In the genomic region with DNA sequence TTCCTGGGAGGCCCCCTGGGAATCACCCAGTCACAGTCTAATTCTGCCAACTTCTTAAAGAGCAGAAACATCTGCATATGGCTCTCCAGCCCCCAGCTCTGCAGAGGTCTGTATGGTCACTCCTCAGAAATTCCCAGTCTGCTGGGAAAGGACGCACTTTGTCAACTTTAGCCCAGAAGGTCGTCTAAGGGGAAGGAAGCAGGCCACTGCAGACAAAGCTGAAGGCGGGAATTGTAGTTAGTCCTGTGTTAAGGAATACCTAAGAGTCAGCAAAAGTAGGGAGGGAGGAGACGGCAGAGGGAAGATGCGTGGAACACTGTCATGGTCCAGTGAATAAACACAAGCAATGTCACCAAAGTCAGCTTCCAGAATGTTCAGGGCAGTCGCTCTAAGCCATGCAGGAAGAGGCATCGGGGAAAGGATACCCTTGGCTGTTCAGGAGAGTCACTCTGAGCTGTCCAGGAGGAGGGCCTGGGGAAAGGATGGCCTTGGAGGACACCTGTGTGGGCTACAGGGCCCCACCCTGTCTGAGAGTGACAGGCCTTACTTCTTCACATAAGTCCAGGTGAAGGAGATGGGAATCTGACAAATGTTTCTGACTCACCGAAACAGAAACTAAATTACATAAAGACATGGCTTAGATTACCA, we compare ENCODE assay signal across 10 mouse cellular contexts.
A peak's percentile ranks its signal among the peaks of the same experiment; 100 is the strongest.
DNase-seq lines count a peak whose midpoint lies in the region; ATAC-seq and TF ChIP-seq lines count a peak whose summit lies in the region.
"Had no signal": no experiment of that assay in that cellular context is flagged by ENCODE, and none has a peak within 500 bp of the region (broad histone marks: within the 10 kb centered on the region; RNA-seq: fewer than 3 reads in every experiment).

No protein-coding gene starts in this region.

- no peak overlapping the region for H3K9ac ChIP-seq in lung, postnatal 0 days (replicated peaks; ENCODE audit: low read depth)
- H3K9ac ChIP-seq in heart, embryonic 11.5 days (ENCODE audit: low read depth, low read length) = no peak overlapping the region

- H3K9me3 ChIP-seq in lung, postnatal 0 days (ENCODE audit: low read length) = no peaks in the 10 kb centered on the region
- no peaks in the 10 kb centered on the region for H3K9me3 ChIP-seq in heart, embryonic 11.5 days (replicated peaks; ENCODE audit: control insufficient read depth, low read length)

- no peaks in the 10 kb centered on the region for H3K27me3 ChIP-seq in lung, postnatal 0 days (replicated peaks; ENCODE audit: insufficient read depth, low read length)
- H3K27me3 ChIP-seq in heart, embryonic 11.5 days (ENCODE audit: control insufficient read depth, insufficient read depth, low read length) = no peaks in the 10 kb centered on the region

- H3K4me1 ChIP-seq in lung, postnatal 0 days (ENCODE audit: insufficient read depth, low read depth, low read length) = peaks cover 16% of the 10 kb centered on the region; the same call in 1 of the 2 replicates
- H3K4me1 ChIP-seq in heart, embryonic 11.5 days (ENCODE audit: control insufficient read depth, insufficient read depth, low read length) = peaks cover 8% of the 10 kb centered on the region

- no peak overlapping the region for H3K27ac ChIP-seq in lung, postnatal 0 days (ENCODE audit: low read length)
- peak overlapping the region; percentile 10; the same call in 1 of the 2 replicates for H3K27ac ChIP-seq in heart, embryonic 11.5 days (ENCODE audit: low read depth, low read length)

- ATAC-seq in lung, postnatal 0 days = no peak
- no peak for ATAC-seq in heart, embryonic 11.5 days (replicated peaks; ENCODE audit: insufficient number of reproducible peaks, low FRiP score, low TSS enrichment)

- WGBS in lung, postnatal 0 days = 58% methylated on average over 8 of the region's 8 CpGs
- 52% methylated on average over 8 of the region's 8 CpGs for WGBS in heart, embryonic 11.5 days (ENCODE audit: insufficient replicate concordance)

- peak; percentile 39 for DNase-seq in lung, postnatal 10 days
- DNase-seq in lung, postnatal 0 days (ENCODE audit: low spot score) = no peak
- peak; percentile 64 for DNase-seq in kidney, adult 9 months
- DNase-seq in retina, postnatal 1 day = peak; percentile 10
- DNase-seq in cerebellum, postnatal 36 days = no peak
- no peak for DNase-seq in cerebellum, adult 18-20 months
- no peak for DNase-seq in right cerebral cortex, postnatal 4 days
- DNase-seq: cerebellum, adult 11-12 months; layer of hippocampus, postnatal 36 days had no signal

- TF ChIP-seq CTCF in lung, postnatal 0 days (IDR thresholded peaks at IDR 0.05) = no peak

- no peak overlapping the region for H3K4me2 ChIP-seq in lung, postnatal 0 days (replicated peaks; ENCODE audit: low read depth, low read length)
- no peak overlapping the region for H3K4me2 ChIP-seq in heart, embryonic 11.5 days

- H3K4me3 ChIP-seq in lung, postnatal 0 days (ENCODE audit: low read depth, low read length) = no peak overlapping the region
- H3K4me3 ChIP-seq in heart, embryonic 11.5 days (ENCODE audit: low read depth, low read length) = no peak overlapping the region

- no peak for TF ChIP-seq EP300 in lung, postnatal 0 days (IDR thresholded peaks at IDR 0.05)

- no peaks in the 10 kb centered on the region for H3K36me3 ChIP-seq in lung, postnatal 0 days (ENCODE audit: insufficient read depth, low read length)
- no peaks in the 10 kb centered on the region for H3K36me3 ChIP-seq in heart, embryonic 11.5 days (ENCODE audit: control insufficient read depth, insufficient read depth, low read length)

Comparison
In these comparisons a context has a peak if more than half of its experiments do, and no peak if none do; other contexts are left out.
1. DNase-seq: peak in lung, postnatal 10 days (single experiment), kidney, adult 9 months (single experiment) and retina, postnatal 1 day (single experiment); none in lung, postnatal 0 days (single experiment), cerebellum, postnatal 36 days (0 of 2), cerebellum, adult 18-20 months (0 of 2) and right cerebral cortex, postnatal 4 days (single experiment).